Mouse (Mus musculus) intestine, embryonic 15.5 days (tissue): ENCODE measurements at regions not wholly inside any gene's neighbourhood (a gene's known extent, or its start where the extent isn't known, plus 50 kb on each side); places are given as distances from the start of the nearest gene placed in this dataset.

Experiments
- ATAC-seq: fragments of 200-750 bp; cut with Nextera tagmentation; 2 replicates; pipeline ENCODE4 v1.8.0; 2017; ENCODE audit warnings: moderate TSS enrichment, moderate library complexity
- H3K27ac ChIP-seq: fragments of 300-500 bp; sonication (generic); 2 replicates; pipeline ENCODE4 v1.5.1; 2015; ENCODE audit warnings: mild to moderate bottlenecking, inconsistent platforms
- H3K27me3 ChIP-seq: fragments of 300-500 bp; sonication (generic); replicated peaks from 2 replicates; pipeline ENCODE4 v1.6.1; 2015; ENCODE audit warnings: inconsistent platforms
- H3K36me3 ChIP-seq: fragments of 300-500 bp; sonication (generic); 2 replicates; pipeline ENCODE4 v1.6.1; 2015; ENCODE audit warnings: inconsistent platforms
- H3K4me1 ChIP-seq: fragments of 300-500 bp; sonication (generic); replicated peaks from 2 replicates; pipeline ENCODE4 v1.6.1; 2015; ENCODE audit warnings: inconsistent platforms
- H3K4me2 ChIP-seq: fragments of 300-500 bp; sonication (generic); replicated peaks from 2 replicates; pipeline ENCODE4 v1.6.1; 2015; ENCODE audit warnings: mild to moderate bottlenecking, inconsistent platforms
- H3K4me3 ChIP-seq: fragments of 300-500 bp; sonication (generic); replicated peaks from 2 replicates; pipeline ENCODE4 v1.5.1; 2015; ENCODE audit warnings: inconsistent platforms
- H3K9ac ChIP-seq: fragments of 300-500 bp; sonication (generic); 2 replicates; pipeline ENCODE4 v1.6.1; 2015; ENCODE audit warnings: inconsistent platforms
- H3K9me3 ChIP-seq: fragments of 300-500 bp; sonication (generic); 2 replicates; pipeline ENCODE4 v1.6.1; 2016; ENCODE audit warnings: inconsistent platforms
- WGBS: fragments of 180-500 bp; shearing (Covaris S2); methylation state at CpG from one replicate; pipeline ENCODE4 v1.1.7; 2015; 5-methylcytosine and 5-hydroxymethylcytosine counted together

DNA sequence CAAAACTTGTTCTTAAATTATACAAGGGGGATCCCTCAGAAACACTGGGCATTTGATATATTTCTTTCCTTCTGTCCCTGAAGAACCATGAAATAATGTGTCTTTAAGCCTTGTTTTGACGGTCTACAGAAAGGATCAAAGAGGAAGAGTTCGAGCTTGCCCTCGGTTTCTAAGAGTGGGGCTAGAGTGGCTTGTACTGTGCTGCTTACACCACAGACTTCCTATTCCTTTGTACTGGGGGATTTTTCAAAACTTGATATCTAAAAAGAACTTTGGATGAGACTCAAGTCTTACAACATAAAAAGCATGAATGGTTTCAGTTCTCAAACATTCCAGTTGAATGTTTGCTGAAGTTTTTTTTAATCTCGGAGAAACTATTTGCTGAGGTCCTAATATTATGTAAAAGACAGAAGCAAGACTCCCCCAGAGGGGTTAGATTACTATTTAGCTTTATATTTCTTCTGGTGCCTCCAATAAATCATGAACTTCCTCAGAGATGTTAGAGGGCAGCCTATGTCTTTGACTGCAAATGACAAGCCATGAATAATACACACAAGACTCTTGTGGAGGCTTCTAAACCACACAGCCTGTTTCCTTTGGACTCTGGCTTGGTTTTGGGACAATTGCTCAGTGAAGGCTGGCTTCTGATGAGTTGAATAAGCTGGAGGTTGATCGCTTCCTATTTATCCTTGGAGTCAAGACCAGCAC, 352.0 kb upstream of the Smim15 start:
- Histone ChIP-seq H3K27me3 (no peaks in the 10 kb centered on the region), H3K4me1 (no peaks in the 10 kb centered on the region), H3K4me2 (no peak overlapping the region), H3K27ac (no peak overlapping the region), H3K9me3 (no peaks in the 10 kb centered on the region), H3K4me3 (no peak overlapping the region), H3K36me3 (no peaks in the 10 kb centered on the region), H3K9ac (no peak overlapping the region)
- ATAC-seq = no peak
- WGBS = 75% methylated on average over 5 of the region's 5 CpGs

- ATAC-seq = no peak
- Histone ChIP-seq H3K4me1 (no peaks in the 10 kb centered on the region), H3K4me3 (no peak overlapping the region), H3K9me3 (no peaks in the 10 kb centered on the region), H3K36me3 (no peaks in the 10 kb centered on the region), H3K9ac (no peak overlapping the region), H3K4me2 (no peak overlapping the region), H3K27me3 (no peaks in the 10 kb centered on the region), H3K27ac (no peak overlapping the region)
- WGBS = 54% methylated on average over 6 of the region's 6 CpGs
Measured at GRCm38 (mm10) chr13:107688972-107689371, 355.3 kb upstream of the Smim15 start.

- WGBS = 67% methylated on average over 3 of the region's 3 CpGs
- no peak for ATAC-seq
- Histone ChIP-seq H3K27me3 (no peaks in the 10 kb centered on the region), H3K4me1 (no peaks in the 10 kb centered on the region), H3K9me3 (no peaks in the 10 kb centered on the region), H3K27ac (no peak overlapping the region), H3K4me2 (no peak overlapping the region), H3K36me3 (no peaks in the 10 kb centered on the region), H3K9ac (no peak overlapping the region), H3K4me3 (no peak overlapping the region)
Measured at GRCm38 (mm10) chr13:107685231-107685630, 359.0 kb upstream of the Smim15 start.

DNA sequence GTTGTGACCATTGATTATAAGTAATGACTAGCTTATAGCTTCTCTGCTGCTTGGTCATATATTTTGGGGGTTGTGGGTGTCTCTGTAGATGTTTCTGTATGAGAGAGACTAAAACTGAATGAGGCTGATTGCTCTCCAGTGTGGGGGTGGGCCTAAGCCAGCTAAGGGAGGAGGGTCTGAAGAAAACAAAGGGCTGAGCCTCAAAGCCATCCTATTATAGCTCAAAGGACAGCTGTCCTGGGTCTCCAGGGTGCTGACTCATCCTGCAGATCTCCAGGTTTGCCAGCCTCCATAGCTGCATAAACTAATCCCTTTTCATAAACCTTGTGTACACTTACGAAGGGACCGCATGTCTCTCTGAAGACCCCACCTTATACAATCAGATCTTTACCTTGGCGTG, 360.3 kb upstream of the Smim15 start:
- Histone ChIP-seq H3K27ac (no peak overlapping the region), H3K4me2 (no peak overlapping the region), H3K9ac (no peak overlapping the region), H3K9me3 (no peaks in the 10 kb centered on the region), H3K36me3 (no peaks in the 10 kb centered on the region), H3K27me3 (no peaks in the 10 kb centered on the region), H3K4me3 (no peak overlapping the region), H3K4me1 (no peaks in the 10 kb centered on the region)
- 77% methylated on average over 3 of the region's 3 CpGs for WGBS
- no peak for ATAC-seq

GRCm38 (mm10) chr13:107681719-107682118, 362.5 kb upstream of the Smim15 start:
- no peaks in the 10 kb centered on the region for H3K27me3 ChIP-seq
- no peaks in the 10 kb centered on the region for H3K36me3 ChIP-seq
- no peaks in the 10 kb centered on the region for H3K9me3 ChIP-seq
- no peak overlapping the region for H3K27ac ChIP-seq
- no peak overlapping the region for H3K9ac ChIP-seq
- no peak overlapping the region for H3K4me2 ChIP-seq
- H3K4me1 ChIP-seq = peaks cover 4% of the 10 kb centered on the region; the same call in 1 of the 2 replicates
- ATAC-seq = no peak
- no peak overlapping the region for H3K4me3 ChIP-seq
- 79% methylated on average over 5 of the region's 5 CpGs for WGBS

DNA sequence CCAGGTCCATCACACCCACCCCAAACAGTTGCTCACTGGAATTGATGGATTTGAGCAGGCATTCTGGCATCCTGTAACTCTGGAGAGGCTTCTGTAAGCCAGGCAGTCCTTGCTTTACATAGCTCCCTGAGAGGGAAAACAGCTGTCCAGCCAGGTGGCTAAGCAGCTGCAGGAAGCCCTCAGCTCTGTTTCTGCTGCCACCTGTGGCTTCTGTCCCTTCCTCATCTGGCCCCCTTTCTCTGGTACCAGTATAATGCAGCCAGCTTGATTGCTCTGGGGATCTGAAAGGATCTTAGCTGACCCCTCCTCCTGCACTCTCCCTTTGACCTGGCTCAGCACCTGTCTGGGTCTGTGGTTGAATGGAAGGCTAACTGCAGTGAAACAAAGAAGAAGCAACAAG, 365.4 kb upstream of the Smim15 start:
- no peak overlapping the region for H3K4me2 ChIP-seq
- H3K4me3 ChIP-seq = no peak overlapping the region
- peaks cover 10% of the 10 kb centered on the region for H3K4me1 ChIP-seq
- no peak for ATAC-seq
- H3K27ac ChIP-seq = no peak overlapping the region
- H3K36me3 ChIP-seq = no peaks in the 10 kb centered on the region
- H3K27me3 ChIP-seq = no peaks in the 10 kb centered on the region
- no peaks in the 10 kb centered on the region for H3K9me3 ChIP-seq
- no peak overlapping the region for H3K9ac ChIP-seq

DNA sequence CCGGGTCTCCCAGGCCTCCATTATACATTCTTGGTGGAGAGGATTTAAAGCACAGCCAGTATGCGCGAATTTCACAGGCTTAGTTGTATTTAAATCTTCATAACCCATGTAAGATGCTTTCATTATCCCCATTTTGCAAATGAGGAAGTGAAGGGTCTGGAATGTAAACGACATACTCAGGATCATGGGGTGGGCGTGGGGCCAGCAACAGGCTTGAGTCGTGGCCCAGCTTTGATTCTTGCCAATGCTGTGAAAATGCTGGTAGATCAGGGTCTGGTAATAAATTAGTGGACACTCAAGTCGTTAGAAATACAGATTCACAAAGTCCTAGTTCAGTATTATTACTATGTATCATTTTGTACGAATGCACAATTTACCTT, 367.2 kb upstream of the Smim15 start:
- Histone ChIP-seq H3K36me3 (no peaks in the 10 kb centered on the region), H3K4me1 (peaks cover 10% of the 10 kb centered on the region), H3K4me2 (peak overlapping the region; percentile 28; the same call in 1 of the 2 replicates), H3K9ac (no peak overlapping the region), H3K27ac (peak overlapping the region; percentile 81), H3K9me3 (no peaks in the 10 kb centered on the region), H3K27me3 (no peaks in the 10 kb centered on the region), H3K4me3 (no peak overlapping the region)
- peak; percentile 42; the same call in 1 of the 2 replicates for ATAC-seq
- WGBS = 43% methylated on average over 8 of the region's 8 CpGs

DNA sequence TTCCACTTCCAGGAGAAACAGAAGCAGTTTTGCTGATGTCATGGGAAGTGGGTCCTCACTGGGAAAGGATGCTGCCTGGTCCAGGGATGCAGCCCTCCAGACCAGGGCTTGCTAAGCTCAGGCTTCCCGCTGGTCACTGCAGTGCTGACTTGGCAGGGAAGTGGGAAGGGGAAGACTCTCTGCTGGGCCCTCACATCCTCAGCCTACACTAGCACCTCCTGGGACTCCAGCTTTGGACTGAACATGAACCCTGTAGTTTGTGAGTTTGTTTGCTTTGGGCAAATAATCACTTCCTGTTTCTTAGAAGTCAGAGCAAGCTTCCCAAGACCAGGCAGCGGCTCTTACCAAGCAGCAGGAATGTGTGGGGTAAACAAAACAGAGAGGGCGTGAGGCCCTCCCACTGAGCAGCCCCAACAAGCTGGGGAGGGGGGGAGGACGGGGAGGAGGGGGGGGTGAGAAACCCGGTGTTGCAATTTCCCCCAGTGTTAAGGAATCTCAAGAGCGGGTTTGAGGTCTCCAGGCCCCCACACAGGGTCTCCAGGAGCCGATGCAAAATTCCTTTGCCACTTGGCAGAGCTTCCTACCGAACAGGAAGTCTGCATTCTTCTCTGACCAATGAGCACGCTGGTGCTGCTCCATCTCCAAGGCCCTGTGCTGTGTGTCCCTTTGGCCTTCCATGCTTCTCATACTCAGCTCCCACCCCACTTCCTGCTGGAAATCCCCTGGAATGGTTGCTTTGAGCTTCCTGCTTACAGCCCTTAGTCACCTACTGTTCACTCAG, 367.7 kb upstream of the Smim15 start:
- no peak overlapping the region for H3K4me3 ChIP-seq
- H3K9ac ChIP-seq = no peak overlapping the region
- peak overlapping the region; percentile 28 for H3K4me2 ChIP-seq
- no peaks in the 10 kb centered on the region for H3K9me3 ChIP-seq
- ATAC-seq = peak; percentile 85
- no peaks in the 10 kb centered on the region for H3K27me3 ChIP-seq
- 8% methylated on average over 9 of the region's 9 CpGs for WGBS
- peak overlapping the region; percentile 81 for H3K27ac ChIP-seq
- no peaks in the 10 kb centered on the region for H3K36me3 ChIP-seq
- peaks cover 10% of the 10 kb centered on the region for H3K4me1 ChIP-seq

DNA sequence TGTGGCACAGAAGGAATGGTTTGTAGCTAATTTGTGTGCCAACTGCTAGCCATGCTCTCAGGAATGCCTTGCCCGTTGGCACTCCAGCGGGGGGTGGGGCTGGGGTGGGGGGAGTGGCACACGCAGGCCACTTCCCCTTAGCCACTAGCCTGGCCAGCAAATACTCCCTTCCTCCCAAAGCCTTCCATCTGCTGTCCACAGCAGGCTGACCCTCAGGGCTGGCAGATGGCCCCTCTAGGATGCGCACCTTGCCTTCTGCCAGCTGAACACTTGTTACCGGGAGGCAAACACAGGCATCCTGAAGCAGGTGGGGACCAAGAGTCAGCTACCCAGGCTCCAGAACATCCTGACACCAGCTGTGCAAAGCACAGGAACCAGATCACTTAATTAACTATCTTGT, 372.1 kb upstream of the Smim15 start:
- no peaks in the 10 kb centered on the region for H3K36me3 ChIP-seq
- H3K4me2 ChIP-seq = no peak overlapping the region
- H3K27me3 ChIP-seq = no peaks in the 10 kb centered on the region
- ATAC-seq = no peak
- no peaks in the 10 kb centered on the region for H3K9me3 ChIP-seq
- H3K4me3 ChIP-seq = no peak overlapping the region
- no peak overlapping the region for H3K9ac ChIP-seq
- whole genome bisulfite sequencing = 86% methylated on average over 5 of the region's 5 CpGs
- H3K4me1 ChIP-seq = peaks cover 10% of the 10 kb centered on the region
- no peak overlapping the region for H3K27ac ChIP-seq

GRCm38 (mm10) chr13:107668509-107668908, 375.7 kb upstream of the Smim15 start:
- Histone ChIP-seq H3K4me3 (no peak overlapping the region), H3K4me2 (no peak overlapping the region), H3K27me3 (no peaks in the 10 kb centered on the region), H3K4me1 (0 out of 2 replicates have a peak, but pooled peaks cover 3% of the 10 kb centered on the region), H3K9ac (no peak overlapping the region), H3K27ac (no peak overlapping the region), H3K36me3 (no peaks in the 10 kb centered on the region), H3K9me3 (no peaks in the 10 kb centered on the region)
- 55% methylated on average over 4 of the region's 5 CpGs for WGBS
- ATAC-seq = no peak

DNA sequence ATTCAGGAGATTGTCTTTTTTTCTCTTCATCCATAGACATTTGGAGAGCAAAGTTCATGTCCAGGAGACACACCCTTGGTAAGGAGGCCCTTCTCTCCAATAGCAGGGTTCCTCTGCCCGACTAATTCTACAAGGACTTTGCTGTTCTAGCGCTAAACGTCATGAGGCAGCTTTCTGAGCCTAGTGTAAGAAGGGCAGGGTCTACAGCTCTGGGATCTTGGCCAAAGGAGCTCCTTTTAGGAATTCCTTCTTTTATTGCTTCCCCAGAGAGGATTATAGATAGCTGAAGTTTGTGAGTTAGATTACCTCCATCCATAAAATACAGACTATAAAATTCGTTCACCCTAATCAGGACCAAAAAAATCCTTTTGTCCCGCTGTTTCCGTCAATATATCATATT, 378.5 kb upstream of the Smim15 start:
- 0 out of 2 replicates have a peak, but pooled peaks cover 3% of the 10 kb centered on the region for H3K4me1 ChIP-seq
- 52% methylated on average over 6 of the region's 6 CpGs for WGBS
- H3K4me3 ChIP-seq = no peak overlapping the region
- no peak overlapping the region for H3K27ac ChIP-seq
- ATAC-seq = peak; percentile 59; the same call in 1 of the 2 replicates
- H3K36me3 ChIP-seq = no peaks in the 10 kb centered on the region
- no peak overlapping the region for H3K9ac ChIP-seq
- no peak overlapping the region for H3K4me2 ChIP-seq
- no peaks in the 10 kb centered on the region for H3K27me3 ChIP-seq
- no peaks in the 10 kb centered on the region for H3K9me3 ChIP-seq

GRCm38 (mm10) chr13:107664197-107664596, 380.0 kb upstream of the Smim15 start:
- 49% methylated on average over 8 of the region's 8 CpGs for WGBS
- Histone ChIP-seq H3K9me3 (no peaks in the 10 kb centered on the region), H3K4me3 (no peak overlapping the region), H3K4me2 (no peak overlapping the region), H3K9ac (no peak overlapping the region), H3K27me3 (no peaks in the 10 kb centered on the region), H3K36me3 (no peaks in the 10 kb centered on the region), H3K4me1 (0 out of 2 replicates have a peak, but pooled peaks cover 3% of the 10 kb centered on the region), H3K27ac (no peak overlapping the region)
- no peak for ATAC-seq

DNA sequence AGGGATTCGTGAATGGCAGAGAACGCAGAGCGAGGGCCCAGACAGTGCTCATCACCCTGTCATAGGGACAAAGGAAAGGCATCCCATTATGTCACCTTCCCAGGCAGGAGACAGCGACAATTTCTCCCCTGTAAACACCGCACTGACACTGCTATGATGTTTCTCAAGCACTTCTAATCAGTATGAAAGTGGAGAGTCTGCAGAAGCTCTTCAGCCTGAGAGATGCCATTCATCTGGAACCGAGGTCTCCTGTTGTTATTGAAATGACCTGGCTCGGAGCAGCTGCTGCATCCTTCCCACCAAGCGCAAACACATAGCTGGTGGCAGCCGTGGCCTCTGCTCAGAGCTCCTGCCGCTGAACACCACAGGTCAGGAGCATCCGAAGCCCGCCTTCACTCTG, 380.5 kb upstream of the Smim15 start:
- ATAC-seq = no peak
- Histone ChIP-seq H3K27me3 (no peaks in the 10 kb centered on the region), H3K9ac (no peak overlapping the region), H3K36me3 (no peaks in the 10 kb centered on the region), H3K4me1 (0 out of 2 replicates have a peak, but pooled peaks cover 3% of the 10 kb centered on the region), H3K4me3 (no peak overlapping the region), H3K9me3 (no peaks in the 10 kb centered on the region), H3K27ac (no peak overlapping the region), H3K4me2 (no peak overlapping the region)
- 41% methylated on average over 12 of the region's 12 CpGs for WGBS
